Mouse (Mus musculus): Measurements from ENCODE around the gene Ak6.

The Ak6 gene

DNA sequence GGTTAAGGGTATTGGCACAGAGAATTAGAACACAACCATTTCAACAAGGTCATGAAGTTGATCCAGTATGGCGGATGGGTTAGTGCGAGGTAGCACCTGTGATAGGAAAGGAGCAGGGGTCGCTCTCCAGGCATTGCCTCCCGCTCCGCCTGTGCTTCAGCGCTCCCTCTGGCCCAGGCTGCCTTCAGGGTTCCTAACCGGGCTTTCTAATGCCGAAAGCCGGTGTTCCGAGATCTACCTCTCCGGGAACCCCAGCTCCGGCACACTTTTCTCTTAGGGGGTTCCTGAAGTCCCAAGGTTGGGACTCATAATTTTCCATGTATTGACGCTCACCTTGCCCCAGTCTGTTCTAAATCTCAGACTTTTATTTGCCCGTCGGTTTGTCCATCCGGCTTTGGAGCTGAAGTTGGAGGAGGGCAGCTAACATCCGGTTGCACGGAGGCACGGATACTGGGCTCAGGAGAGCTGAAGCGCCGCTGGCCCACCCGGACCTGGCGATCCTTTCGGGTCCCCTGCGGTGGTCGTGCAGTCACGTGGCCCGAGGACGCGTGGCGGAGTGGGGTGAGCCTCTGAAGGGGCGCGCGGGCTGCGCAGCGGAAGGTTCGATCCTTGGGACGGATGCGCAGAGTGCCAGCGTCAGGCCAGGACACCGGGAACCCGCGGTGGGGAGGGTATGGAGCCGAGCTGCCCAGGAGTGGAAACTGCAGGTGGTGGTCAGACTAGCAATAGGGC is 18.7 kb downstream of the Ak6 start, which contains the start of gene Ccdc125:
TSS of gene Ccdc125 (plus strand) at position 427 of the 732 bp plus-strand sequence.
- no peak for DNase-seq (ENCODE audit: low spot score in 2 of 2)

GRCm38 (mm10) chr13:100670181-100670741 is 19.5 kb downstream of the Ak6 start:
- no peak for DNase-seq (ENCODE audit: low spot score in 2 of 2)

GRCm38 (mm10) chr13:100675936-100676635 is 25.3 kb downstream of the Ak6 start:
- no peak for DNase-seq (ENCODE audit: low spot score in 2 of 2)

DNA sequence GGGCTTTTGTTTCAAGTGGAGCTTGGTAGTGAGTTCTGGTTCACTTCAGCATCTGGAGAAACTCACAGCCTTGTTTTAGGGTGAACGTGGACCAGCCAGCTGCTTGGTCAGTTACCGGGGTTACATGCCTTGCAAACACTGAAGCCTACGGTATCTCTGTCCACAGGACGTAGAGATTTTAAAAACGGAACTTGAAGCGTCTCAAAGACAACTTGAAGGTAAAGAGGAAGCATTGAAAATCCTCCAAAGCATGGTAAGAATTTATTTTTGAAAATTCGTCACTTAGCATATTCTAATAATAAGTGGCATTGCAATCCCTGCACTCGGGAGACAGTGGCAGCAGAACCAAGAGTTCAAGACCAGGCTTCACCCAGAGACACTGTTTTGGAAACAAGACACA is 30.8 kb downstream of the Ak6 start:
- no peak for DNase-seq (ENCODE audit: low spot score in 2 of 2)

DNA sequence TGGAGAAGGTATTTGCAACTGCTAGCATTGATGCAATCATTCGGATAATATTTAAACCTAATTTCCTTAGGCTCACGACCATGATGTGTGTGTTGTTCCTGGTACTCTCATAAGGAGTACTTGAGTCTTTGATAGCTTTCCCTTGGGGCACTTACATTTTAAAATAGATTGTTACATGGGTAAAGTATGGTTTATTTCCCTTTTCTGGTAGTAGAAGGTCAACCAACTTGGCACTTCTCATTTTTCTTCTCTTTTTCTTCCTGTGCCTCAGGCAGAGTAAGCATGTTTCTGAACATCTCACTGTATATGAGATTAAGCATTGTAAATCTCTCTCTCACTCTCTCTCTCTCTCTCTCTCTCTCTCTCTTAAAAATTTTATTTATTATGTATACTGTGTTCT is 32.1 kb downstream of the Ak6 start:
- no peak for DNase-seq (ENCODE audit: low spot score in 2 of 2)

DNA sequence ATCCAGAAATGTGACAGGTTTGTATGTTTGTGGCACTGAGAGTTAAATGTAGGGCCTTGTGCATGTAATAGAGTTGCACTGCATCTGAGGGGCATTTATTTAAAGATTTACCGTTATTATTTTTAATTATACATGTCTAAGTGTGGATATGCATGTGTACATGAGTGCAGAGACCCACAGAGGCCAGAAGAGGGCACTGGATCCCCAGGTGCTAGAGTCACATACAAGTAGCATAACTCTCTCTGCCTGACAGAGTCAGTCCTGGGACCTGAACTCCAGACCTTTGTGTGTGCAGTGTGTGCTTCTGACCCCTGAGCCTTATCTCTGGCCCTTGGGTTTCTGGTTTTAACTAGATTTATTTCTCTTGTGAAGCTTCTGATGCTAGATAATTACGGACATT is 33.6 kb downstream of the Ak6 start:
- no peak for DNase-seq (ENCODE audit: low spot score in 2 of 2)

- no peak for DNase-seq (ENCODE audit: low spot score in 2 of 2)
Observed at GRCm38 (mm10) chr13:100687513-100687912, 36.7 kb downstream of the Ak6 start.

DNA sequence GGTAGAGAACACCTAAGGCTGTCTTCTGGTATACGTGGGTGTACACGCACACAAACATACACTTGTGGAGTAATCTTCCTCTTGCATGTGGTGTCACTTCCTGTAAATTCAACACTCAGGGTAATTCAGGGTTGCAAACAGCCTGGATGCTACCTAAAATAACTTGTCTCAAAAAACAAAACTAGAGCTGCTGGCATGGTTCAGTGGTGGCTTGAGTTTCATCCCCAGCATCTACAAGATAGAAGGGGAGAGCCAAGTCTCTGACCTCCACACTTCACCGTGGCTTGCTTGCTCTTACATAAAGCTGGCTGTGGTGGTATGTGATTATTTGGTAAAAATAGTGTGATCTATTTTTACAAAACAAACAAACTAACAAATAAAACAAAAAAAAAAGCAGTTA is 46.8 kb downstream of the Ak6 start:
- DNase-seq (ENCODE audit: low spot score in 2 of 2), result no peak

DNA sequence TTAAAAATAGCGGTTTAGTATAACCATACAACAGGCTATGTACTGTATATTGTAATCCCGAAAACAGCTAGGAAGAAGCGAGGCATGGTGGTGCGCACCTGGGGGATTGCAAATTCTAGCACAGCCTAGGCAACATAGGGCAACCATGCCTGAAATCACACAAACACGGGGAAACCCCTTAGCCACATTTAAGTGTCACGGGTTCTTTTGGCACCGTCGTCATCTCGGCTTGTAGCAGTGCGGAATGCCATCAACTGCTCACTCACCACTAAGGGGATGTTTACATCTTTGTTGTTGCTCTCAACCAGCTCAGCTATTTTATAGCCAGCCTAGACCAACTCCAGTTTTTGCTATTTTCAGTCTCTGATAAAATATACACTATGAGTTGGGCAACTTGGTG is 48.1 kb downstream of the Ak6 start:
- no peak for DNase-seq (ENCODE audit: low spot score in 2 of 2)

- no peak for DNase-seq (ENCODE audit: low spot score in 2 of 2)
Observed at GRCm38 (mm10) chr13:100703468-100703867, 52.7 kb downstream of the Ak6 start.

- no peak for DNase-seq (ENCODE audit: low spot score in 2 of 2)
Observed at GRCm38 (mm10) chr13:100706206-100706605, 55.4 kb downstream of the Ak6 start.

- no peak for DNase-seq (ENCODE audit: low spot score in 2 of 2)
Observed at GRCm38 (mm10) chr13:100715467-100715866, 64.7 kb downstream of the Ak6 start.
